Mouse (Mus musculus): ENCODE measurements around the gene Klre1. TPM values are rescaled to one million over a fixed set of nuclear protein-coding genes. Genes with fewer than 3 reads are reported as not detected.
A peak's percentile ranks its signal among the peaks of the same experiment; 100 is the strongest.

Gene Klre1
- polyA plus RNA-seq (2015; fragmentation: Nextera tagmentation; extraction: Ambion mirVana), result 0.13 TPM in 1 of 2 replicates, not detected in the other

DNA sequence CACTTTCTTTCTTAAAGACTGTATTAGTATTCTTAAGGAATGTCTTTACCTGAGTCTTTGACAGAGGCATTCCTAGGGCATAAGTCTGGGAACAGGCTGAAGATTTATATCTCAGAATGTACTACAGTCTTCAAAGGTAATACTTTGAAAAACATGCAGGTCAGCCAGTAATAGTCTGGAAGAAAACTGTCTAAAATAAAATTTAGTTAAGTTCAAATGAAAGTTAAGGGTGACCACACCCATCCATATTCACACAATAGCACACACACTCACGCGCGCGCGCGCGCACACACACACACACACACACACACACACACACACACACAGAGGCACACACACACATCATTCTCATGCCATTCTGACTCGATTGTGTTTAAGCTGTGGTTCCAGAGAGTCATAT lies at the start of gene Klre1:
TSS of gene Klre1 (plus strand) at position 301 of the 400 bp plus-strand sequence.
- Histone ChIP-seq H3K36me3 (no peaks in the 10 kb centered on the region), H3K4me1 (no peaks in the 10 kb centered on the region), H3K9me3 (replicated peaks) (no peaks in the 10 kb centered on the region), H3K4me3 (replicated peaks) (no peak within 1 kb of the TSS), H3K27ac (replicated peaks) (no peak within 1 kb of the TSS), H3K4me2 (replicated peaks) (no peak within 1 kb of the TSS), H3K27me3 (no peaks in the 10 kb centered on the region), H3K9ac (no peak within 1 kb of the TSS)
- WGBS, result 88% methylated on average over 8 of the region's 8 CpGs
- ATAC-seq (ENCODE audit: insufficient number of reproducible peaks, low FRiP score, low TSS enrichment, low read depth), result no peak

DNA sequence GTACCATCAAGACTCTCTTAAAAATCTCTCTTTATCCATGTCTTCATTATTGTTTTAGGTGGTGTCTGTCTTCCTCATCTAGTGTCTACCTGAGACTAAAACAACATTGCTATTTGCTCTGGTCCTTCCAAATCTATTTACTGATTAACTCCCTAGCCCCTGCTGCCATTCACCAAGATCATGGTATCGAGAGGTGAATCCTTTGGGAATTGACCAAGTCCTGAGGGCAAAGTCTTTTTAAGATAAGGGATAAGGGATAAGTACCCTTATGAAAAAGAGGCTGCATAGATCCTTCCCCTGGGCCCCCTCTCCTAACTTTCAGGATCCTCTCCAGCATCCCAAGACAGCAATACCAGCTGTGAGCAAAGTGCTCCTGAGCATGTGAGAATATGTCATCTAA lies 48.1 kb upstream of the Klre1 start:
- H3K27ac ChIP-seq (replicated peaks), result no peak overlapping the region
- peaks cover 10% of the 10 kb centered on the region for H3K4me1 ChIP-seq
- H3K36me3 ChIP-seq, result no peaks in the 10 kb centered on the region
- WGBS, result 77% methylated on average over 1 of the region's 1 CpGs
- no peaks in the 10 kb centered on the region for H3K27me3 ChIP-seq
- no peak overlapping the region for H3K4me2 ChIP-seq (replicated peaks)
- H3K9me3 ChIP-seq (replicated peaks), result no peaks in the 10 kb centered on the region
- H3K4me3 ChIP-seq (replicated peaks), result no peak overlapping the region
- H3K9ac ChIP-seq, result no peak overlapping the region
- ATAC-seq (ENCODE audit: insufficient number of reproducible peaks, low FRiP score, low TSS enrichment, low read depth), result no peak

DNA sequence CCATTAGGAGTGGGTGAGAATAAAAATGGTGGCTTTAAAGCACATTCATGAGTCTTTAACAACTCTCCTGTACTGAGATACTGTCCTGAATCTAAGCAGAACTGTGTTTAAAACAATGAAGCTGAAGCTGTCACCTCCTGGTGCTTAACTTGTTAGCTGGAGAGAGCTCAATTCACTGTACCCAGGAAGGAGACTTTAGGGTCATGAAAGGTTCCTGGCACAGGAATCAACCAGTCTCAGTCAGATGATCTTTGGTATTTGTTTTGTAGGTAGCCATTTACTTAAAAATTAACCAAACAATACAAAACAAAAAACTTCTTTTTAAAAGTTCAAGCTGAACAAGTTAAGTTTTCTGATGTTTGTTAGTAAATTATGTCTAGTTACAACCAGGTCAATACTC lies 47.4 kb upstream of the Klre1 start:
- no peak for ATAC-seq (ENCODE audit: insufficient number of reproducible peaks, low FRiP score, low TSS enrichment, low read depth)
- peaks cover 16% of the 10 kb centered on the region for H3K4me1 ChIP-seq
- no peaks in the 10 kb centered on the region for H3K9me3 ChIP-seq (replicated peaks)
- H3K36me3 ChIP-seq, result no peaks in the 10 kb centered on the region
- no peak overlapping the region for H3K4me3 ChIP-seq (replicated peaks)
- no peak overlapping the region for H3K9ac ChIP-seq
- H3K27ac ChIP-seq (replicated peaks), result no peak overlapping the region
- H3K4me2 ChIP-seq (replicated peaks), result no peak overlapping the region
- H3K27me3 ChIP-seq, result no peaks in the 10 kb centered on the region

DNA sequence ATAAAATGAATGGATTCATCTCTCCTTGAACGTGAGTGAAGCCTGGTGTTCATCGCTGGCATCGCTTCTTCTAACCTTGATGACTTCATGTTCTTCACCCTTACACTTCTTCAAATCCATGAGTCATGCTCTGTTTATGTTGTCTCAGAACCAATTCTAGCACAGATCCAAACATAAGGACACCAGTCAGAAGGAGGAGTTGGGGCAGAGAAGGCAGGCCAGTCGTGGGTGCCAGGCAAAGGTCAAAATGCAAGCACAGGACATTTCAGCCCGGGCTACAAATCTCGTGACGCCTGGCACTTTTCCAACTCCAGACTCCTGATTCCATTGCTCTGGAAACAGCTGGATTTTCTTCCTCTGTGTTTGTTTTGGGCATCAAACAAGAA lies 45.2 kb upstream of the Klre1 start:
- H3K27me3 ChIP-seq, result no peaks in the 10 kb centered on the region
- peak overlapping the region; percentile 70 for H3K4me2 ChIP-seq (replicated peaks)
- H3K27ac ChIP-seq (replicated peaks), result 0 out of 2 replicates have a peak overlapping the region, but pooled peaks have one; percentile 1
- peak; percentile 44; the same call in 1 of the 2 replicates for ATAC-seq (ENCODE audit: insufficient number of reproducible peaks, low FRiP score, low TSS enrichment, low read depth)
- 30% methylated on average over 7 of the region's 7 CpGs for WGBS
- peak overlapping the region; percentile 63; the same call in 1 of the 2 replicates for H3K9ac ChIP-seq
- peak overlapping the region; percentile 80 for H3K4me3 ChIP-seq (replicated peaks)
- H3K36me3 ChIP-seq, result no peaks in the 10 kb centered on the region
- no peaks in the 10 kb centered on the region for H3K9me3 ChIP-seq (replicated peaks)
- peaks cover 20% of the 10 kb centered on the region for H3K4me1 ChIP-seq

DNA sequence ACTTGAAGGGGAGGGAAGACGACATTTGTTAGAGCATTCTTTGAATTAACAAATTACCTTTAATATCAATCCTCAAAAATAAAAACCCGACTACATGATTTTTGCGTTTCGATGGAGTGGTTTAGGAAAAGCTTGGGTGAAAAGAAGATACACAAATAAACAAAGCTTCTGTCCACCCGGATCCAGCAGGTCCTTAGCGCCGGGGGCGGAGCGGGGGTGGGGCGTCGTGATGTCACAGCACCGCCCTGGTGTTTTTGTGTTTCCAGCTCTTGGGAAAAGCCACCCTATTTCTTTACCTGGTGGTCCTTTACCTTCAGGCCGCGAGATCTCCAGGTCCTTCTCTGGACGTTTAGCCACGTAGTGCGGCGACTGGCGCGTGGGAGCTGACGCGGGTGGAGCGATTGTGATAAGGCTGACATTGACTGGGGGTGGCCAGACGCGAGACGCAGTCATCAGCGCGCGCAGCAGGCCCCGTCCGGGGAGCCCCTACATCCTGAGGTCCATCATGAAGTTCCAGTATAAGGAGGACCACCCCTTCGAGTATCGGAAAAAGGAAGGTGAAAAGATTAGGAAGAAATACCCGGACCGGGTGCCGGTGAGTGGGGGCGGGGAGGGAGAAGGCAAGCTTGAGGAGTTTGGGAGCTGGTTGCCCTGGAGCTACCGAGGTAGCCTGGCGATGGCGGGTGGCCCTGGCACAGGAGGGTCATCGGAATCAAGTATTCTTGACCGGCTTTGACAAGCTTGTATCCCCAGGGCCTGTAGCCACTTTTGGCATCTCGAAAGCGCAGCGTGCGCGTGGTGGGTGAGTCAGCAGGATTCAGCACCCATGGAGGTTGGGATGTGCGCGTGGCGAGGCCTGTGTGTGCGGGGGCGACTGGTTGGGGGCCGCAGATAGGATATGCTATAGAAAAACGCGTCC lies 44.5 kb upstream of the Klre1 start, which contains the start of gene Gabarapl1:
TSS of gene Gabarapl1 (plus strand) at position 219 of the 919 bp plus-strand sequence.
- no peaks in the 10 kb centered on the region for H3K27me3 ChIP-seq
- no peaks in the 10 kb centered on the region for H3K9me3 ChIP-seq (replicated peaks)
- WGBS, result under 1% methylated on average over 55 of the region's 55 CpGs
- no peaks in the 10 kb centered on the region for H3K36me3 ChIP-seq
- peak within 1 kb of the TSS; percentile 80 for H3K4me3 ChIP-seq (replicated peaks)
- peak within 1 kb of the TSS; percentile 70 for H3K4me2 ChIP-seq (replicated peaks)
- peak within 1 kb of the TSS; percentile 63 for H3K9ac ChIP-seq
- peak; percentile 66 for ATAC-seq (ENCODE audit: insufficient number of reproducible peaks, low FRiP score, low TSS enrichment, low read depth)
- H3K4me1 ChIP-seq, result peaks cover 20% of the 10 kb centered on the region
- H3K27ac ChIP-seq (replicated peaks), result peak within 1 kb of the TSS; percentile 58

DNA sequence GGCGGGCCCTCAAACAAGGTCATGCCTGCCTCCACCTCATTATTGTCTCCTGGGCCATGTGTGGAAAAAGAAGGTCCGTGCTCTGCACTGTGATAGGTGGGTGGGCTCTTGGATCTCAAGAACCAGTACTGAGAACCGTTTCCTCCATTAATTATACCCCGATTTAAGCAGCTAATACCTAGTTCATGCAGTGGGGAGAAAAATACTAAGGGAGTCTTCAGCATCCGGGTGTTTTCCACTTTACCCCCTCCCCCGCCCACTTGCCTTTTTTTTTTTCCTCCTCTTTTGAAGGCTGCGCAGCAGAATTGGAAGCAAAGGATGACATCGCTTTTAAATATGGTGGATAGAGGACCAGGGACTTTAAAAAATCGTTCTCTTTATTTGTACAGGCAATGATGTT lies 43.6 kb upstream of the Klre1 start:
- H3K9ac ChIP-seq, result peak overlapping the region; percentile 63; the same call in 1 of the 2 replicates
- H3K4me2 ChIP-seq (replicated peaks), result peak overlapping the region; percentile 70
- H3K36me3 ChIP-seq, result peaks cover 8% of the 10 kb centered on the region
- no peaks in the 10 kb centered on the region for H3K27me3 ChIP-seq
- WGBS, result 13% methylated on average over 9 of the region's 9 CpGs
- peak overlapping the region; percentile 80 for H3K4me3 ChIP-seq (replicated peaks)
- H3K4me1 ChIP-seq, result peaks cover 20% of the 10 kb centered on the region
- no peaks in the 10 kb centered on the region for H3K9me3 ChIP-seq (replicated peaks)
- H3K27ac ChIP-seq (replicated peaks), result no peak overlapping the region
- no peak for ATAC-seq (ENCODE audit: insufficient number of reproducible peaks, low FRiP score, low TSS enrichment, low read depth)

DNA sequence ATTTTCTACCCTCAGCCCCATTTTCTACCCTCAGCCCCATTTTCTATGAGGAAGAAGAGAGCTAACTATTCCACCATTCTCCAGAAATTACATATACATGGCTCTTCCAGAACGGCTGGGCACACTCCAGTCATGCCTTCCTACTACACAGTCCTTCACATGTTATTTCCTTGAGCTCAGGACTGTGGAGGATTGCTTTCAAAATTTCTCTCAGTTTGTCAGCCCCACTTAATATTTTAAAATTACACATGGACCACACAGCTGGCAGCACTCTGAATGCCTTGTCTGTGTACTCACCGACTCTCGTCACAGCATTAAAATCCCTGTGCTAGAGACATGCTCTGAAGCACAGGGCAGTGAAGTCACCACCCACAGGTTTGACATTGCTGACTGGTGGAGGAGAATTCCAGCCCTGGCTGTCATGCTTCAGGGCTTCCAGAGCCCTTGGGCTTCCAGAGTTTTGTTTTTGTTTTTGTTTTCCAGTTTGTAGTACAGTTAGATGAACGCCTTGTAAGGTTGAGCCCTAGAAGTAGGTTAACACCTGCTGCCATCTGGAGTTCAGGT lies 43.0 kb upstream of the Klre1 start:
- H3K9ac ChIP-seq, result no peak overlapping the region
- H3K27me3 ChIP-seq, result no peaks in the 10 kb centered on the region
- H3K27ac ChIP-seq (replicated peaks), result no peak overlapping the region
- H3K4me2 ChIP-seq (replicated peaks), result peak overlapping the region; percentile 70
- peak overlapping the region; percentile 80 for H3K4me3 ChIP-seq (replicated peaks)
- 48% methylated on average over 4 of the region's 4 CpGs for WGBS
- no peak for ATAC-seq (ENCODE audit: insufficient number of reproducible peaks, low FRiP score, low TSS enrichment, low read depth)
- H3K4me1 ChIP-seq, result peaks cover 20% of the 10 kb centered on the region
- no peaks in the 10 kb centered on the region for H3K9me3 ChIP-seq (replicated peaks)
- H3K36me3 ChIP-seq, result peaks cover 13% of the 10 kb centered on the region

DNA sequence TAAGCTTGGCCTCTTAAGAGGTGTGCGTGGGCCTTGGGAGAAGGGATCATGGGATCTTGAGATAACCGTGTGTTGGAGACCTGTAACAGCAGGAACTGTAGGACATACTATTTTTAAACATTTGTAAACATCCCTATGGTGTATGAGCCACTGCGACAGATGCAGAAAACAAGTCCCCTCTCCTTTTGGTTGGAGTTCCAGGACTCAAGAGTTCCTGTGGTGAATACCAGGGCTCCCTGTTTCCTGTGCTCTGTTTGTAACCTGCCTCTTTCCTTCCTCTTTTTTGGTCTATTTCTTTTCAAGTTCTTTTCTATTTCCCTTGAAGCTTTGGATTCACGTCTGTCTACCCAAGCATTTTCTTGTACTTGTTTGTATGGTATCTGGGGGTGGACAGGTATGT lies 42.0 kb upstream of the Klre1 start:
- WGBS, result 77% methylated on average over 4 of the region's 4 CpGs
- Histone ChIP-seq H3K27me3 (no peaks in the 10 kb centered on the region), H3K4me1 (peaks cover 20% of the 10 kb centered on the region), H3K36me3 (peaks cover 22% of the 10 kb centered on the region), H3K9ac (no peak overlapping the region), H3K4me3 (replicated peaks) (no peak overlapping the region), H3K4me2 (replicated peaks) (no peak overlapping the region), H3K27ac (replicated peaks) (no peak overlapping the region), H3K9me3 (replicated peaks) (no peaks in the 10 kb centered on the region)
- ATAC-seq (ENCODE audit: insufficient number of reproducible peaks, low FRiP score, low TSS enrichment, low read depth), result no peak

DNA sequence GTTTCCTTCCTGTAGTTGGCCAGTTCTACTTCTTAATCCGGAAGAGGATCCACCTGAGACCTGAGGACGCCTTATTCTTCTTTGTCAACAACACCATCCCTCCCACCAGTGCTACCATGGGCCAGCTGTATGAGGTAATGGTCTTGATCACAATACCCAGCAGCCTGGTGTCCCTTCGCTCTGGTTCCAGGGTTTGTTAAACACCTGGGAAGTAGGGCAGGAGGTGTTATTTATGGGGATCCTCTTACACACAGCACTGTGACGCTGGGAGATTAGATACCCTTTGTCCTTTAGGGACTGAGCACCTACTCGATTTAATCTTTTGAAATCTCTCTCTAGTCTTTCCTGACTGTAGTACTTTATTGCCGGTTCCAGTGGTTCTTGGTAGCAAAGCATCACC lies 39.1 kb upstream of the Klre1 start:
- Histone ChIP-seq H3K36me3 (peaks cover 31% of the 10 kb centered on the region), H3K9ac (no peak overlapping the region), H3K27ac (replicated peaks) (no peak overlapping the region), H3K4me1 (peaks cover 20% of the 10 kb centered on the region), H3K4me2 (replicated peaks) (no peak overlapping the region), H3K9me3 (replicated peaks) (no peaks in the 10 kb centered on the region), H3K4me3 (replicated peaks) (no peak overlapping the region), H3K27me3 (no peaks in the 10 kb centered on the region)
- ATAC-seq (ENCODE audit: insufficient number of reproducible peaks, low FRiP score, low TSS enrichment, low read depth), result peak; percentile 52; the same call in 1 of the 2 replicates
- WGBS, result 84% methylated on average over 6 of the region's 6 CpGs

DNA sequence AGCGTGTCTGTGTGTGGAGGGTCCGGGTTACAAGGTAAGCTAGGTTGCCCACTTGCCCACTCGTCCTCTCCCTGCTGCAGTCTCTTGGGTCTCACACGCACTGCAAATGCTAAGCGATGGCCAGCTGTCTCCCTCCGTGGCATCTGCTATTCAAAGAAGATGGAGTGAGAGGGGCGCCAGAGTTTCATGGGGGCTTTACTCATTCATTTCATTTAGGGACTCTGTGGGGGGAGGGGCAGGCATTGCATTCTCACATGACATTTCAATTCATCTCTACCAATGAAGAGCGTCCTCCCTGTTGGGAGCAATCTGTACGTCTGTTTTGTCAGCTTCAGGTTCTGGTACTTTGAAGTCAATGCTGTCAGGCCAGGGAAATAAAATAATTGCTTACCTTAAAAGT lies 35.8 kb upstream of the Klre1 start:
- Histone ChIP-seq H3K4me3 (replicated peaks) (no peak overlapping the region), H3K36me3 (peaks cover 31% of the 10 kb centered on the region), H3K27ac (replicated peaks) (no peak overlapping the region), H3K27me3 (no peaks in the 10 kb centered on the region), H3K9me3 (replicated peaks) (no peaks in the 10 kb centered on the region), H3K4me1 (no peaks in the 10 kb centered on the region), H3K4me2 (replicated peaks) (no peak overlapping the region), H3K9ac (no peak overlapping the region)
- WGBS, result 77% methylated on average over 9 of the region's 9 CpGs
- no peak for ATAC-seq (ENCODE audit: insufficient number of reproducible peaks, low FRiP score, low TSS enrichment, low read depth)

DNA sequence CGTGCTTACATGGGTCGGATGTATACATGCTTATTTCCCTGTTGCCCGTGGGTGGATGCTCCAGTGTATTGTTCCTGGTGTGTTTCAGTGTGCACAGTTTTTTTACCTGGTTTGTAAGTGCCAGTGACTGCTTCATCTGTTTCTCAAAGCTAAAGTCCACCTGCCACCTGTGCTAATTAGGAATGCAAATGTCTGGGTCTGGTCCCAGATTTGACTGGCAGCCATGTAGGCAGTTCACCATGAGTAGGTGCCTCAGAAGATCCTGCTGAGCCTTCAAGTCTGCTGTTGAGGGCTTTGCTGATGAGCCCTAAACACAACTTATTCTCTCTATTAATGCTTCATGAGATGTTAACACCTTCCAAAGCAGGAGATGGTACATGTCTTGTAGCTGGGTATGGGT lies 35.2 kb upstream of the Klre1 start:
- no peak overlapping the region for H3K4me2 ChIP-seq (replicated peaks)
- no peak overlapping the region for H3K27ac ChIP-seq (replicated peaks)
- no peaks in the 10 kb centered on the region for H3K9me3 ChIP-seq (replicated peaks)
- WGBS, result 90% methylated on average over 3 of the region's 3 CpGs
- no peak overlapping the region for H3K9ac ChIP-seq
- no peaks in the 10 kb centered on the region for H3K27me3 ChIP-seq
- no peak for ATAC-seq (ENCODE audit: insufficient number of reproducible peaks, low FRiP score, low TSS enrichment, low read depth)
- no peaks in the 10 kb centered on the region for H3K4me1 ChIP-seq
- no peak overlapping the region for H3K4me3 ChIP-seq (replicated peaks)
- peaks cover 31% of the 10 kb centered on the region for H3K36me3 ChIP-seq

Measured in embryonic facial prominence, embryonic 15.5 days (tissue).